Mouse (Mus musculus): ENCODE data around the gene Kdm2b.

DNA sequence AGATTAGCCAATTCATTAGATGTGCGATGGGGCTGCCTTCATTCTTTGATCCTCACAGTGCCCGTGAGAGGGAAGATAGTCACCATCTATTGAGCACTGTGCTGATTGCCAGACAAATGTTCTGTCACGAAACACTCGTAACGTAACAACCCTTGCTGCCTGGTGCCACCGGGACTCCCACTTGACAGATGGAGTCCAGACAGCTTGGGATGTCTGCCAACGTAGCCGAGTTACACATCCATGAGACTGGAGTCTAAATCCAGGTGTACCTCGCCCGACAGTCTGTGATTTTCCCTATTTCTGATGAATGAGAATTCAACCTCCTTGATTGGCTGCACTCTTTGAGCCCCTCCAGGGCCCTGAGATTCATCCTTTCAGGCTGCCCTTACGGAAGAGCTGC is 20.2 kb upstream of the Kdm2b start:
- TF ChIP-seq POLR2A (IDR thresholded peaks at IDR 0.05; ENCODE audit: control insufficient read depth in 1 of 2, insufficient read depth in 1 of 2, low read depth in 1 of 2, low read length in 2 of 2, poor library complexity in 1 of 2) (no peak), SMC3 (IDR thresholded peaks at IDR 0.05; ENCODE audit: low read depth, low read length) (no peak), CTCF (IDR thresholded peaks at IDR 0.05 in 2 of 3, conservative IDR thresholded peaks at IDR 0.05 in 1 of 3; ENCODE audit: control insufficient read depth in 1 of 3, insufficient read depth in 1 of 3, low read depth in 2 of 3, low read length in 3 of 3, poor library complexity in 1 of 3, severe bottlenecking in 1 of 3) (no peak), UBTF (IDR thresholded peaks at IDR 0.05; ENCODE audit: borderline replicate concordance, insufficient read depth, low read depth, low read length) (no peak), ZMIZ1 (IDR thresholded peaks at IDR 0.05; ENCODE audit: low read depth, low read length) (no peak), ZKSCAN1 (IDR thresholded peaks at IDR 0.05; ENCODE audit: low read depth, low read length) (no peak), NELFE (IDR thresholded peaks at IDR 0.05; ENCODE audit: low read depth, low read length) (no peak), MYC (IDR thresholded peaks at IDR 0.05; ENCODE audit: low read depth, low read length) (no peak), POLR2AphosphoS2 (IDR thresholded peaks at IDR 0.05; ENCODE audit: low read length) (no peak), CHD2 (IDR thresholded peaks at IDR 0.05; ENCODE audit: low read length) (no peak)

Measured in MEL (cell line).